Mouse (Mus musculus) forebrain, embryonic 12.5 days (tissue): ENCODE measurements at regions not wholly inside any gene's neighbourhood (a gene's known extent, or its start where the extent isn't known, plus 50 kb on each side); places are given as distances from the start of the nearest gene placed in this dataset.
A peak's percentile ranks its signal among the peaks of the same experiment; 100 is the strongest.

Source experiments
- ATAC-seq: fragments of 200-750 bp; cut with Nextera tagmentation; 2 replicates; pipeline ENCODE4 v1.8.0; 2017; ENCODE audit warnings: moderate TSS enrichment; ENCODE audit not compliant: low FRiP score
- H3K27ac ChIP-seq: fragments of 300-500 bp; sonication (generic); 2 replicates; pipeline ENCODE4 v1.5.1; 2016; ENCODE audit warnings: mild to moderate bottlenecking
- H3K27me3 ChIP-seq: fragments of 300-500 bp; sonication (generic); 2 replicates; pipeline ENCODE4 v1.6.1; 2016; ENCODE audit warnings: mild to moderate bottlenecking
- H3K36me3 ChIP-seq: fragments of 300-500 bp; sonication (generic); replicated peaks from 2 replicates; pipeline ENCODE4 v1.6.1; 2016; ENCODE audit warnings: mild to moderate bottlenecking
- H3K4me1 ChIP-seq: fragments of 300-500 bp; sonication (generic); 2 replicates; pipeline ENCODE4 v1.6.1; 2016
- H3K4me2 ChIP-seq: fragments of 300-500 bp; sonication (generic); 2 replicates; pipeline ENCODE4 v1.6.1; 2016; ENCODE audit warnings: mild to moderate bottlenecking, moderate library complexity
- H3K4me3 ChIP-seq: fragments of 300-500 bp; sonication (generic); replicated peaks from 2 replicates; pipeline ENCODE4 v1.5.1; 2016; ENCODE audit warnings: mild to moderate bottlenecking
- H3K9ac ChIP-seq: fragments of 300-500 bp; sonication (generic); 2 replicates; pipeline ENCODE4 v1.6.1; 2016; ENCODE audit warnings: mild to moderate bottlenecking
- H3K9me3 ChIP-seq: fragments of 300-500 bp; sonication (generic); 2 replicates; pipeline ENCODE4 v1.6.1; 2016
- WGBS: fragments of 180-500 bp; shearing (Covaris S2); methylation state at CpG from one replicate; pipeline ENCODE4 v1.1.7; 2016; 5-methylcytosine and 5-hydroxymethylcytosine counted together

- no peaks in the 10 kb centered on the region for H3K27me3 ChIP-seq
- no peaks in the 10 kb centered on the region for H3K9me3 ChIP-seq
- no peaks in the 10 kb centered on the region for H3K36me3 ChIP-seq
- H3K4me2 ChIP-seq = no peak overlapping the region
- WGBS = 91% methylated on average over 3 of the region's 3 CpGs
- no peak for ATAC-seq
- H3K9ac ChIP-seq = no peak overlapping the region
- H3K4me1 ChIP-seq = no peaks in the 10 kb centered on the region
- no peak overlapping the region for H3K27ac ChIP-seq
- no peak overlapping the region for H3K4me3 ChIP-seq
These were observed 115.7 kb upstream of the Nrp1 start for GRCm38 (mm10) chr8:128242465-128243251.

DNA sequence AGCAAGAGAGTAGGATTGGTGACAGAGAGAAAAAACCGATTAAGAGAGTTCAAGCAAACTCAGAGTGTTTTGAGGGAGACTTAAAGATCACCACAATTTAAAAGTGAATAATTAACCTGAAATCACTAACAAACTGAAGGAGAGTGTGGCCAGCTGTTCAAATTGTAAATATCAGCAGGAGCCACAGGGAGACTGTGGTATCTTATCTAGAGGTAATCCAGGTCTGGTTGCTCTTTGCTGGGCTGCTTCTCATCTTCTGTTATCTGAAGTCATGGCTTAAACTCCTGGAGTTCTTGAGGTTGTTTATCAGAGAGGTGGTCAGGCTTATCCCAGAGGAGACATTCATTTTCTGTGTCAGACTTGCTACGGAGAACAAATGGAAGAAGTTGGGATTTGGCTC lies 106.7 kb upstream of the Nrp1 start:
- no peaks in the 10 kb centered on the region for H3K9me3 ChIP-seq
- WGBS = 86% methylated on average over 2 of the region's 2 CpGs
- H3K27me3 ChIP-seq = peaks cover 4% of the 10 kb centered on the region; the same call in 1 of the 2 replicates
- H3K4me1 ChIP-seq = no peaks in the 10 kb centered on the region
- no peak overlapping the region for H3K27ac ChIP-seq
- no peak for ATAC-seq
- no peak overlapping the region for H3K4me3 ChIP-seq
- no peak overlapping the region for H3K4me2 ChIP-seq
- no peaks in the 10 kb centered on the region for H3K36me3 ChIP-seq
- H3K9ac ChIP-seq = no peak overlapping the region

GRCm38 (mm10) chr8:128260836-128261235 lies 97.6 kb upstream of the Nrp1 start:
- Histone ChIP-seq H3K27ac (no peak overlapping the region), H3K9ac (no peak overlapping the region), H3K4me2 (no peak overlapping the region), H3K27me3 (no peaks in the 10 kb centered on the region), H3K9me3 (no peaks in the 10 kb centered on the region), H3K4me1 (peaks cover 18% of the 10 kb centered on the region), H3K36me3 (no peaks in the 10 kb centered on the region), H3K4me3 (no peak overlapping the region)
- WGBS = 84% methylated on average over 3 of the region's 3 CpGs
- no peak for ATAC-seq

DNA sequence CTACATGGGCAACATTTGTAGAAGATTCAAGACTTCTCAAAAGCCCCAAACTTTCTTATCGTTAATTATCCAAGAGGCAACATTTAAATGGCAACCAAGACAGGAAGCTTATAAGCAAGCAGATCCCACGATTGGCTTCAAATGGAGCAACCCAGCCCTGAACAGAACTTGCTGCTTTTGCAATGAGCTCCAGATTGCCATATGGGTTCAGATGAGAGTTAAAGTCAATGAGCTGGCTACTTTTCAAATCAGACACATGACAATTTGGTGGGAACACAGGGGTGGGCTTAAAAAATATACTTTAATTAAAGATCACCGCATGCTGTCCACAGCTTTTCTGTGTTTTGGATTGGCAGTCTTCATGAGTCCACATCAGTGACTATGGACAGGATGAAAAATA lies 97.0 kb upstream of the Nrp1 start:
- no peaks in the 10 kb centered on the region for H3K27me3 ChIP-seq
- no peak overlapping the region for H3K27ac ChIP-seq
- H3K36me3 ChIP-seq = no peaks in the 10 kb centered on the region
- no peak for ATAC-seq
- 94% methylated on average over 3 of the region's 3 CpGs for WGBS
- no peak overlapping the region for H3K4me2 ChIP-seq
- H3K9ac ChIP-seq = no peak overlapping the region
- H3K4me1 ChIP-seq = peaks cover 18% of the 10 kb centered on the region
- no peak overlapping the region for H3K4me3 ChIP-seq
- no peaks in the 10 kb centered on the region for H3K9me3 ChIP-seq

- Histone ChIP-seq H3K36me3 (no peaks in the 10 kb centered on the region), H3K9me3 (no peaks in the 10 kb centered on the region), H3K27me3 (no peaks in the 10 kb centered on the region), H3K4me3 (no peak overlapping the region), H3K27ac (0 out of 2 replicates have a peak overlapping the region, but pooled peaks have one; percentile 6), H3K9ac (no peak overlapping the region), H3K4me1 (peaks cover 18% of the 10 kb centered on the region), H3K4me2 (no peak overlapping the region)
- peak; percentile 71; the same call in 1 of the 2 replicates for ATAC-seq
- WGBS = 23% methylated on average over 9 of the region's 9 CpGs
These were observed 95.0 kb upstream of the Nrp1 start for GRCm38 (mm10) chr8:128263251-128263947.

- H3K27me3 ChIP-seq = no peaks in the 10 kb centered on the region
- 72% methylated on average over 4 of the region's 4 CpGs for WGBS
- H3K27ac ChIP-seq = no peak overlapping the region
- H3K9ac ChIP-seq = no peak overlapping the region
- H3K4me3 ChIP-seq = no peak overlapping the region
- peaks cover 22% of the 10 kb centered on the region for H3K4me1 ChIP-seq
- no peaks in the 10 kb centered on the region for H3K36me3 ChIP-seq
- no peak overlapping the region for H3K4me2 ChIP-seq
- no peaks in the 10 kb centered on the region for H3K9me3 ChIP-seq
- no peak for ATAC-seq
These were observed 91.1 kb upstream of the Nrp1 start for GRCm38 (mm10) chr8:128267261-128267660.

- 87% methylated on average over 3 of the region's 3 CpGs for WGBS
- Histone ChIP-seq H3K4me2 (no peak overlapping the region), H3K27me3 (no peaks in the 10 kb centered on the region), H3K4me1 (peaks cover 24% of the 10 kb centered on the region), H3K27ac (no peak overlapping the region), H3K9me3 (no peaks in the 10 kb centered on the region), H3K36me3 (no peaks in the 10 kb centered on the region), H3K9ac (no peak overlapping the region), H3K4me3 (no peak overlapping the region)
- ATAC-seq = no peak
These were observed 90.4 kb upstream of the Nrp1 start for GRCm38 (mm10) chr8:128268010-128268409.

GRCm38 (mm10) chr8:128269546-128269945 lies 88.9 kb upstream of the Nrp1 start:
- Histone ChIP-seq H3K9me3 (no peaks in the 10 kb centered on the region), H3K36me3 (no peaks in the 10 kb centered on the region), H3K4me1 (peaks cover 9% of the 10 kb centered on the region), H3K9ac (no peak overlapping the region), H3K4me2 (no peak overlapping the region), H3K27me3 (no peaks in the 10 kb centered on the region), H3K4me3 (no peak overlapping the region), H3K27ac (no peak overlapping the region)
- 81% methylated on average over 1 of the region's 1 CpGs for WGBS
- no peak for ATAC-seq

DNA sequence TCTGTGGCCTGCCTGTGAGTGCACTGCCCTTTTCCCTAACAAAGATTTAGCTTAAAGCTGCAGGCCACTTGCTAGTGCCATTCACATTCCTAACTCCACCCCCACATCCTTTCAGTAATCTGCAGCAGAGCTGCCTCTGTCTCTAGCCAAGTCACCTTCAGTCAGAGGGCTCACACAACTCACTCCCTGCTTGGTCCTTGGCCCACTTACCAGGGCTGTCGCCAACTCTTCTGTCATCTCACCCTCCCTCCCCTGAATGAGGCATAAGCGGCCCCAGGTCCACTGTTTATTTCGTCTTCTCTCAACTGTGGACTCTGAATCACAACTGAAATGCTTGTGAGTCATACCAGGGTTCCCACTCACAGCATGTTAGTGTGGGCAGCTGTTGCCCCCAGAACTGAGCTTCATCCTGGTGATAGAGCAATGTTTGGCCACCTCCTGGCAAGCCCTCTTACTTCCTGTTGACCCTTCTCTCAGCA lies 85.5 kb upstream of the Nrp1 start:
- no peaks in the 10 kb centered on the region for H3K27me3 ChIP-seq
- H3K27ac ChIP-seq = no peak overlapping the region
- no peak overlapping the region for H3K4me2 ChIP-seq
- H3K9me3 ChIP-seq = no peaks in the 10 kb centered on the region
- ATAC-seq = no peak
- no peak overlapping the region for H3K4me3 ChIP-seq
- H3K36me3 ChIP-seq = no peaks in the 10 kb centered on the region
- 37% methylated on average over 3 of the region's 3 CpGs for WGBS
- peaks cover 9% of the 10 kb centered on the region for H3K4me1 ChIP-seq
- no peak overlapping the region for H3K9ac ChIP-seq

GRCm38 (mm10) chr8:128276475-128276874 lies 81.9 kb upstream of the Nrp1 start:
- H3K27me3 ChIP-seq = no peaks in the 10 kb centered on the region
- WGBS = 92% methylated on average over 1 of the region's 1 CpGs

GRCm38 (mm10) chr8:128282802-128283201 lies 75.6 kb upstream of the Nrp1 start:
- Histone ChIP-seq H3K36me3 (no peaks in the 10 kb centered on the region), H3K27ac (no peak overlapping the region), H3K4me1 (no peaks in the 10 kb centered on the region), H3K4me2 (no peak overlapping the region), H3K27me3 (no peaks in the 10 kb centered on the region), H3K9ac (no peak overlapping the region), H3K9me3 (no peaks in the 10 kb centered on the region), H3K4me3 (no peak overlapping the region)
- ATAC-seq = no peak
- 73% methylated on average over 3 of the region's 3 CpGs for WGBS

More at GRCm38 (mm10) chr8:128276475-128276874, 81.9 kb upstream of the Nrp1 start:
- Histone ChIP-seq H3K9ac (no peak overlapping the region), H3K9me3 (no peaks in the 10 kb centered on the region), H3K4me2 (no peak overlapping the region), H3K36me3 (no peaks in the 10 kb centered on the region), H3K4me3 (no peak overlapping the region), H3K4me1 (peaks cover 5% of the 10 kb centered on the region; the same call in 1 of the 2 replicates), H3K27ac (no peak overlapping the region)
- ATAC-seq = no peak

GRCm38 (mm10) chr8:128283365-128283764 lies 75.0 kb upstream of the Nrp1 start:
- no peak overlapping the region for H3K4me2 ChIP-seq

More at GRCm38 (mm10) chr8:128283365-128283764, 75.0 kb upstream of the Nrp1 start:
- Histone ChIP-seq H3K9me3 (no peaks in the 10 kb centered on the region), H3K4me3 (no peak overlapping the region), H3K9ac (no peak overlapping the region), H3K4me1 (no peaks in the 10 kb centered on the region), H3K27me3 (no peaks in the 10 kb centered on the region), H3K36me3 (no peaks in the 10 kb centered on the region), H3K27ac (no peak overlapping the region)
- 79% methylated on average over 2 of the region's 2 CpGs for WGBS
- ATAC-seq = no peak
